Mouse (Mus musculus) c-Kit-positive CD71-positive TER-119-positive erythroid progenitor cells, embryonic 14.5 days (primary cell): ENCODE measurements at regions not wholly inside any gene's neighbourhood (a gene's known extent, or its start where the extent isn't known, plus 50 kb on each side); places are given as distances from the start of the nearest gene placed in this dataset.
A peak's percentile ranks its signal among the peaks of the same experiment; 100 is the strongest.

Source experiments
- DNase-seq: peaks from one replicate; pipeline ENCODE4 v3.0.0-alpha.2; 2013; ENCODE audit warnings: low spot score

- DNase-seq, result no peak
Observed at GRCm38 (mm10) chr5:103374162-103374561, 50.8 kb upstream of the Ptpn13 start.

- DNase-seq, result no peak
Observed at GRCm38 (mm10) chr5:103373089-103373488, 51.9 kb upstream of the Ptpn13 start.

DNA sequence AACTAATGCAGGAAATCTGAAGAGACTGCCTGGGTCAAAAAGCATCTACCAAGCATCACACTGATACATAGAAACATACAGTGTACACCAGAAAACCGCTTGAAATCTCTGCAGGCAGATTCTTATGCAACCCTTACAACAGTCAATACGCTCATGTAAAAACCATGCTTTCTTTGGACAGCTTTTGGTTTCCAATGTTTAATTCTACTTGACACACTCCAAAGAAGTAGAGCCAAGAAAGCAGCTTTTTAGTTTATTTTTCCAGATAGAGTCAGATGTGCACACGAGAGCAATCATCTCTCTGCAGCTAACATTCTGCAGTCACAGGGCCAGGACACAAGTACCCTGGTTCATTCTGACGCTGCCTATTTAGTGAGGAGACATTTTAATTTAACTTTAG, 54.5 kb upstream of the Ptpn13 start:
- no peak for DNase-seq

DNA sequence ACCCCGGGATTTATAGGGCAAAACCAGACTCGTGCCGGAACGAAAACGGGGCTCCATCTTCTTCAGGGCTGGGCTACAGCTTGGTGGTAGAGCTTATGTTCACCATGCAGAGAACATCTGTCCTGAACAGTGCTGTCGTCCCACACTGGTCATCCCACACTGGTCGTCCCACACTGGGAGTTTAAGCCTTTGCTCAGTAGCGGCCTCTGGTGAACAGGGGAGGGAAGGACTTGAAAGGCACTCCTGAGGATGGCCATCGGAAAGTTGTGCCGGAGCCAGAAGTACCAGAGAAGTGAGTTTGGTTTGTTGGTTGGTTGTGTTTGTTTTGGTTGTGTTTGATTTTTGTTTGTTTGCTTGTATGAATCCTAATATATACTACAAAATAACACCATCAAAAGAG, 56.0 kb upstream of the Ptpn13 start:
- DNase-seq, result no peak

DNA sequence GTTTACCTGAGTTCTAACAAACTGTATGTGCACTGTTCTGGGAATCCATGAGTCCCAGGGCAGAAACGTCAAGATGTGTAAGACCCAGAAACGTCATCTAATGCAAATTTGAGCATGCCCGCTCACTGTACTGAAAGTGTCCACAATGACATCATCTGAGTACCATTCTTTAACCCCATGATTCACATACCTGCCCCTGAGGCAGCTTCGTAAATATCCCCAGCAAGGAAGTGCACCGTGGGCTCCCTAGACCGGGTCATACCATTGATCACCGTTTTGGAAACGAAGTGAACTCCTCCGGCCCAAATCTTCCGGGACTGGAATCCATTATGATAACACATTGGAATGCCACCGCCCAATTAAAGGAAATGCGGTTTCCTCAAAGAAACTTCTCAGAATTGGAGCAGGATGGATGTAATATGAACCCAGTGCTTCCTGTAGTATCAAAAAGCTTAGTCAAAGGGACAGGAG, 57.8 kb upstream of the Ptpn13 start:
- DNase-seq, result no peak

DNA sequence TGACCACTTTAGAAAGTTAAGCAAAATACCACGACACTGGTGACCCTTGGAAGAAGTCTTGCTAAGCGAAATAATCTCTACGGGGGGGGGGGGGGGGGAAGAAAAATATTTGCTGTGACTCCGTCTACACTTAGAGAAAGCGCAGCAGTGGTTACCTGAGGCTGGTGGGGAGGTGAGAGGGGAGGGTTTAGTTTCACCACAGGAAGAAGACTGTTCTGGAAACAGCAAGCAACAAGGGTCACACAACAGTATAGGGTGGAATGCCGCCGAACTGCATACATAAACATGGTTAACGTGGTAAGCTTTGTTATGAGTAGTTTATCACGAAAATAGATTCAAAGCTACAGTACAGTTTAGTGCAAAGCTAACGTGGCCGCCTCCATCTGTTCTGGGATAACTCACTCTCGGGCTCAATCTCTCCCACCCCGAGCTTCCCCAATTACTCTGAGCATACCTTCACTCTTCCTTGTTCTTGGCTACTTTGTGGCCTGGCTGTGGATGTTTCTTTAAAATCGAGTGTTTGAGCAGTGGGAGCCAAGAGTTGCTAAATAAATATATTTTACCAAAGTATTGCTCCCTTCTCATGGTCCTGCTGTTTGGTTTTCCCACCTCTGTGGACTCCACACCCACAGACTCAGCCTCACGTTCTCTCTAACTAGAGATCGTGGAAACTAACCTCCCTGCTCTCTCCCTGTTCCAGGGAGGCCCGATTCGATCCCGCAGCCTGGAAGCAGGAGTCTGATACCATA, 59.1 kb upstream of the Ptpn13 start:
- no peak for DNase-seq

DNA sequence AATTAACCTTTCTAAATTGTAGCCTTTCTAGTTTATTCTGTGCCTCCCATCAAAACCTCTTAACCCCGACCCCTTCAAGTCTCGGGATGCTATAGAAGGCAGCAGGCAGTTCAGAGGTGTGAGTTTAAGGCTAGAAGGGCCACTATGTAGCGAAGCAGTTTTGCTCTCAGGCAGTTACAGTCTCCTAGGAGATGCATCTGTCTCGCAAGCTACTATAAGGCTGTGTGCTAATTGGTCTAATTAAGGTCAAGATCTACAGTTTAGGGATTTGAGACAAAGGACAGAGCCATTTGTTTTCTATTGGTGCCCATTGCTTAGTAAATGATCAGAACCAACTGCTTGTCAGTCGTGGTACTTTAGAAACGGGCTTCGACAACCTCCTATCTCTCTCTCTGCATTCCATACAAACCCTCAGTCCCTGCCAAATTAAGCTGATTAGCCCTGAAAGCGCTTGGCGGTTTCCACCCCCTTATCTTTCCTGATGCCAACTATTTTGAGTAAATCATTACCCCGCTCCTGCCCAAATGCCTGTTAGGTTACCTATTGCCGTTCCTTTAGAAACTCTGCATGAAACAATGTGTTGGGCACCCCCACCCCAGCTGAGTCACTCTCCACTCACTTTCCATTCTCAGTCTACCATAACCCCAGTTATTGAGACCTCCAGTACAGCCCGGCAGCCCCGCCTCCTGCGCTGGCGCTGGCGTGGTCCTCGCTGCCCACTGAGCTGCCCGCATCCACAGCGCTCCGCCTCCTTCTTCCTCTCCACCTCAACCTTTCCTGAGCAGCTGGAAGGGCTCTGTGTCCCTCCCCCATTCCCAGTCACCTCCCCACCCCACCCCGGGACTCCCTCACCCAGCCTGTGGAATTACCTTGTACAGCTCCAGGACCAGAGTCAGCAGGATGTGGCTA, 59.9 kb upstream of the Ptpn13 start:
- DNase-seq, result no peak

DNA sequence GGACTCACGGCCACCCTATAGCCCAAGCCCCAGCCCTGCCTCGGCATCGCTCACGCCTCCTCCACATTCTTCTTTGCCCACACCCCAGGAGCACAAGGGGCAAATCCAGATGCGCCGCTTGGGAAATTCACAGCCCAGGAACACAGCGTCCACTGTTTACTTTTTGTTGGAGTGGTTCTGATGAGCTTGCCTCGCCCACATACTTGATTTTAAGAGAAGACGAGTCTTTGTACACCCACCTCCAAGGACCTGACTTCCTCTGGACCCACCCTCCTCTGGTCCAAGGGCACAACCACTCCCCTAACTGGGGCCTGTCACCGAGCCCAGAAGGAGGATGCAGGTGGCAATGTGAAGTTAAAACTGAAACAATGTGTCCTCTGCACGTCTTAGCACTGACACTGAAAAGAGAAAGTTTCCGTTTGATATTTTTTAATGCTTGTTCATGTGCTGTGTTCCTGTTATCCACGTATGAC, 64.2 kb upstream of the Ptpn13 start:
- DNase-seq, result no peak

DNA sequence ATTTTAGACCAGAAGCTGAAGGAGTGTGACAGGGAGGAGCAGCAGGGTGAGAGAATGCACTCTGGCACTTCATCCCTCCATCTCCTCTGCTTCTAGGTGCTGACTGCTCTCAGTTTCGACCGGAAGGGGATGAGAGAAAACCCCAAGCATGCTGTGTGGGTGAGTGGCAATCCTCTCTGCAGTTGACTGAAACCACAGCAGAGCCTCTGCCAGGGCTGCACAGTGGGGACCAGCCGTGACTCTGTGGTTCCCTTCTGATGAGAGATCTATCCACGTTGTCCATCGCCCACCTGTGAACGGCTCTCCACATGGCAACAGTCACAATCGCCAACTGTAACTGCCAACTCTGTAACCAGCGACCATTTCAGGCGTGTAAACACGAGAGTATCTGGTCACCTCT, 64.6 kb upstream of the Ptpn13 start:
- no peak for DNase-seq

GRCm38 (mm10) chr5:103357558-103357957, 67.4 kb upstream of the Ptpn13 start:
- no peak for DNase-seq

- DNase-seq, result peak; percentile 13
Observed at GRCm38 (mm10) chr5:103356500-103356899, 68.5 kb upstream of the Ptpn13 start.

DNA sequence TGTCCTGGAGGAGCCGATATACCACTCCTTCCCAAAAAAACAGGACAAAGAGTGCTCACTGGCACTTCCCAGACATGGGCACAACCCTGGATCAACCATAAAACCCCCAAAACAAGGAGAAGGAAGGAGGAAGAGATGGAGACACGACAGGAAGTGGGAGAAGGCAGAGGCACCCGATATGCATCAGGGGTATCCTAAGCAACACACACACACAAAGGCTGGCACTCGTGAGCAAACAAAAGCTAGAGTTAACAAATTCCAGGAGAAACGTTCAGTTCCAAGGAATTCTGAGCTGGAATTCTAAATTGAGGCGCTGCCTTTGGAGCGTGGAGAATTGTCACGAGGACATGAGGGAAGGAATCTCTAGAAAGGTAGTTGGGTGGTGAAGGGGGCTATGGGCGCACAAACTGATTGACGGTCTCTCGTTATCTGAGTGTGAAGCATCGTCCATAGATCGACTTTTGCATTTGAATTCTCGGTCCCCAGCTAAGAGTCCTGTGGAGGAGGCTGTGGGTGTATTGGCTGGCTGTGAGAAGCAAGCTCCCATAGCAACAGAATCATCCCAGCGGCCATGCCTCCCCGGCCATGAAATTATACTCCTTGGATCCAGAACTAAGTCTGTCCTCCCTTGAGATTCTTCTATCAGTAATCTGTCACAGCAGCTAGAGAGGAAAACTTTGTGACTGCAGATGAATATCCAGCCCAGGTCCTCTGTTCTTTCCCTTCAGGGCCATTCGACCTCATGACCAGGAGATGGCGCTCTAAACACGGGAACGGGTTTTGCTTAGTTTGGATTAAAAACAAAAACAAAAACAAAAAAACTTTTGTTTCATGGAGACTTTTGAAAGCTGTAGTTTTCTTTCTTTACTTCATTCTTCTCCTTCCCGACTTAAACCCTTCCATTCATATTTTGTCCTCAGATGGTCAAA, 69.4 kb upstream of the Ptpn13 start:
- peak; percentile 43 for DNase-seq

GRCm38 (mm10) chr5:103343869-103344268, 81.1 kb upstream of the Ptpn13 start:
- DNase-seq, result no peak

DNA sequence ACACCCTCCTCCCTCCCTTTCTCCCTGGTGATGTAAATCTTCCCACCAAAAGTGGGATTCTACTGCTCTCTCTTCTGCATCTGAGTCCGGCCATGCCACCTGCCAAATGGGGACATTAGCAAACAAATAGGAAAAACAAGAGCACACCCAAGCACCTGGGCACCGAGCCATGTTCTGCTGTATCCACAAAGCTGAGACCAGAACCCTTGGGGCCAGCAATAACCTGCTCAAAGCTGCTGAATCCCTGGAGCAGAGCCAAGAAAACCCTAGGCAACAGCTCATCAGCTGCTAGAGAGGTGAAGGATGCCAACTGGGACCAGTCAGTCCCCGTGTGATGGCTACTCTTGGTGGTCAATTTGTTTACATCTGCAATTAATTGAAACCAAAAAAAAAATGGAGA, 83.5 kb upstream of the Ptpn13 start:
- DNase-seq, result no peak

DNA sequence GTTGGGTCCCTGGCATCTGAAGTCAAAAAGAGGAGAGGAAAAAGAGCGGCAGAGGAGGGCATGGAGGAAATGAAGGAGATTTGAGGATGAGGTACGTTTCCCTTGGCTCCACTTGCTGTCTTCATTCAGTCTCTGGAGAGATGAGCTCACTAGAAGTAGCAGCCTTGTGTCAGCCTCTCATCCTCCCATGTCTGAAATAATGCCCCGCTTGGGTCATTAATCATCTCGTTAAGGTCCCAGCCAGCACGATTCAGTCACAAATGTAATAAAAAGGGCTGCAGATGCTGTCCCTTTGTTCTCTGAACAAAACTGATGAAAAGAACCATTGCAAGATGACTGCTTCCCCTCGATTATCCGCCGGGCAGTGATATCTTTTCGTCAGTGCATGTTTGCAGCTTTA, 84.4 kb upstream of the Ptpn13 start:
- no peak for DNase-seq

DNA sequence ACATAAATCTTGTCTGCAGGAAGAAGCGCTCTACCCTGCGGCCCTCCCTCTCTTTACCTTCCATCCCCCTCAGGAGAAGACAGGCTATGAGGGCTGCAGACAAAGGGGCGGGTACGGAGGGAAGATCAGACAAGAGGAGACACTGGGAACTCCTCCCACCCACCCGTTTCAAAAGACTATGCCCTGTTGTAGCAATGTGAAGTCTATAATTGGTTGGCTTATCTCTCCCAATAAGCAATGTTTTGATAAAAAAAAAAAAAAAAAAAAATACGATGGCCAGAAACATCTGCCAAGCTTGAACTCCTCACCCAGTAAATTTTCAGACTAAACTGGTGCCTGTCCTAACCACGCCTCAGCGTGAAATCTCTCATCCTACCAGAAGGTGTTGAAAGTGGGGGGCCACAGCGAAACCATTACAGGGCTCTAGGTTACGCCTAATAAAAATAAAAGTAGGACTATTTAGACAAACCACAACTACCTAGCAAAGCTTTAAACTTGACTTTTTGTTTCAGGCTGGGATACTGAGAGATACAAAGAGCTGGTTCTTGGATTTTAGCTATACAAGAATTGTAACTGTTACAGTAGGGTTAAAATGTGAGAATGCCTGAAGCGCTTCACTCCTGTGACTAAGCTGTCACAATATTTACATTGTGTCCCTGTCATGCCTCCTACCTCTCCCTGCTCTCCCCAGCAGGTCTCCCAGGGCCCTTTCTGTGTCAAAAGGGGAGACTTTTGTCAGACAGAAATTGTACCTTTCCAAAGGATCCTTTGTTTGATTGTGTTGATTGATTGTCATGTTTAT, 88.1 kb upstream of the Ptpn13 start:
- DNase-seq, result no peak

DNA sequence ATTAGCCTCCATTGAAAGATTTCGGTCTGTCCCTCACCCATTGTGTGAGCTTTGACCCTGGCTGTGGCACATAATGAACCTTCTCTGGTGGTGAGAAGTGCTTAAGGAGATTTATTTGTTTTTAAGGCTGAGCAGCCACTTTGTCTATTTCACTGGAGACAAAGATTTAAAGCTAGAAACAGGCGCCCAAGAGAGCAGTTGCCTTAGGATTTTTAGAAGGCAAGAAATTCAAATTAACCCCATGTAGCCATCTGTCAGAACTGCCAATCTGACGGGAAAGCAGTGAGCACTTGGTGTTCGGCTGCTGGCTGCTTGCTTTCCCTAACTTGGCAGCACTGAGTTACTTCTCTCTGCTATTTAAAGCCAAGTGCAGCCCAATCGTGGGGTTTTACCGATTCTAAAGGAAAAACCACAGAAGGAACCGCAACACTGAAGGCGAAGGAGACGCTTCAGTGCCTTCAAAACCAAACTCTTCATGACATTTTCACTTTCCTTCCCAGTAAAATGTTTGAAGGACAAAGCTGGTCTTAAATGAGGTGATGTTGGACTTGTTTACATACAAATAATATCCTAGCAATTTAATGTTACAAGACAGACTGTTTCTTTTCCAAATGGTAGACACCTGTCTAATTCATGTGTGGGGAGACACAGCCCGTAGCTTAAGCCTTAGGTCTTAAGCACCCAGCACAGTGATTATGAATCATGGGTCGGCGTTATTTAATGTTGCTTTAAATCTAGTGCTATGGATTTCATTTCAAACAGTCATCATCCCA, 88.9 kb upstream of the Ptpn13 start:
- no peak for DNase-seq

- DNase-seq, result no peak
Observed at GRCm38 (mm10) chr5:103326412-103326811, 98.6 kb upstream of the Ptpn13 start.

DNA sequence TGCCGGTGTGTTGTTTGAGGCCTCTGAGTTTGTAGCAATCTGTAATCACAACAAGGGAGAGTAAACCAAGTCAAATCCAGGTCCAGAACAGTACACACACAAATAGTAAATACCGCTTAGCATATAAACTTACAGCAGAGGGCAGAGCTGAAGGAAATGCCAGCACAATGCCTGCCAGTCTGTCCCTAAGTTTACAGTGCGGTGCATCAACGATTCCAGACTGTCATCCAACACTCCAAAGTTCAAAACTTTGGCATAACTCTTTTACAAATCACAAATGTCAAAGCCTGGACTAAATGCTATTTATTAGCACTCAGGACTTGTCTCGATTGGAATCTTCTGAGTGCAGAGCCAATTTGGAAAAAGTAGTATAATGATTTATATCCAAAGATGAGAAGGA, 104.7 kb upstream of the Ptpn13 start:
- no peak for DNase-seq

- DNase-seq, result no peak
Observed at GRCm38 (mm10) chr5:103309806-103310525, 98.8 kb upstream of the Mapk10 start.
